Mouse (Mus musculus) heart, postnatal 0 days (tissue): ENCODE data around the gene Rfx3.

Experiments
- CTCF ChIP-seq: IDR thresholded peaks from 2 replicates; pipeline ENCODE4 v1.5.1; 2016; ENCODE audit warnings: antibody characterized with exemption, control low read depth, low read depth
- EP300 ChIP-seq: IDR thresholded peaks from 2 replicates; pipeline ENCODE4 v1.6.1; 2016; ENCODE audit warnings: antibody characterized with exemption, low read depth

DNA sequence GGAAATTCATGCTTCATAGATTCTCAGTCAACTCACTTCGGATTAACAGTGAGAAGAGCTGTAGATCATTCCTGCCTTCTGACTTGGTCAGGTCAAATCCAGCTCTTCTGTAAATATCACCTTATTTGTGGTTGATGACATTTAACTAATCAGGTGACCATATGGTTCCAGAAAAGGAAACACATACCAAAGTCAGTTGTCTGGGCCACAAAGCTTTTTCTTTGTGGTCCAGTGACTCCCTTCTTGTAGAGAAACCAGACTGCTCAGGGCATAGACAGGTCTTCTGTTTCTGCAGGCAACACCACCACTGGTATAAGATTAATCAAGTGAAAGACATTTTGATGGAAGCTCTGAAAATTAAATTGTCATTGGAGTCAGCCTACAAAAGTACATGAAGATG is 41.1 kb upstream of the Rfx3 start:
- no peak for TF ChIP-seq CTCF
- no peak for TF ChIP-seq EP300
